Mouse (Mus musculus) heart, postnatal 36 days (tissue): ENCODE results near the gene Hoxd4. TPM values are rescaled to one million over a fixed set of nuclear protein-coding genes. Genes with fewer than 3 reads are reported as not detected.

Experiments used
- DNase-seq, 2 experiments: peaks; one replicate each; pipeline ENCODE4 v3.0.0; 2021 to 2022
- intact Hi-C: fragments of 180-260 bp; cut with DNase I; formaldehyde crosslinking; loops from one replicate; pipeline ENCODE4 v1.15.1; 2025
- total RNA-seq, 2 experiments: library from RNA; stranded (reverse); gene quantifications; 2 replicates each; pipeline ENCODE4 v1.2.3; 2021

Hoxd4 gene
- total RNA-seq, 2 experiments from 2014 or later, result 0.19 to 0.28 TPM

DNA sequence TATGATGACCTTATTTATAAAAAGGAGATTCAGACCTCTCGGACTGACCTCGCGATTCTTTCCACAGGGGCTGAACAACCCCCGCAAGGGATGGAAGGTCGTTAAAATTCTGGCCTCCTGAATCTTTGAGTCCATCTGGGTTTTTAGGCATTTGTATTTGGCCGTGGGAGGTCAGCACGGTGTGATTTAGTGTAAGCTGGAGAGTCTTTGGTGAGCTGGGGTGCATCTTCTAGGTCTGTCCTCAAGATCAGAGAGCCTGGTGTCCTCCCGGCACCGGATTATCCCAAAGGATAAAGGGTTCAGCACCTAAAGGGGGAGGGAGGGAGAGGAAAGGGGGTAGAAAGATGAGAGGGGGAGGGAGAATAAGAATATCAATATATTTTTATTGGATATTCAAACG is 8.4 kb upstream of the Hoxd4 start:
- no peak for DNase-seq
- intact Hi-C loops, result loop anchor here (2.0 to 10.0 kb wide), 5 partner anchors 259 to 1081 kb away; no protein-coding TSS in a partner anchor

GRCm38 (mm10) chr2:74703720-74704392 is 7.9 kb upstream of the Hoxd4 start:
- intact Hi-C loops, result loop anchor here (2.0 to 10.0 kb wide), 5 partner anchors 258 to 1081 kb away; no protein-coding TSS in a partner anchor
- DNase-seq, result no peak

DNA sequence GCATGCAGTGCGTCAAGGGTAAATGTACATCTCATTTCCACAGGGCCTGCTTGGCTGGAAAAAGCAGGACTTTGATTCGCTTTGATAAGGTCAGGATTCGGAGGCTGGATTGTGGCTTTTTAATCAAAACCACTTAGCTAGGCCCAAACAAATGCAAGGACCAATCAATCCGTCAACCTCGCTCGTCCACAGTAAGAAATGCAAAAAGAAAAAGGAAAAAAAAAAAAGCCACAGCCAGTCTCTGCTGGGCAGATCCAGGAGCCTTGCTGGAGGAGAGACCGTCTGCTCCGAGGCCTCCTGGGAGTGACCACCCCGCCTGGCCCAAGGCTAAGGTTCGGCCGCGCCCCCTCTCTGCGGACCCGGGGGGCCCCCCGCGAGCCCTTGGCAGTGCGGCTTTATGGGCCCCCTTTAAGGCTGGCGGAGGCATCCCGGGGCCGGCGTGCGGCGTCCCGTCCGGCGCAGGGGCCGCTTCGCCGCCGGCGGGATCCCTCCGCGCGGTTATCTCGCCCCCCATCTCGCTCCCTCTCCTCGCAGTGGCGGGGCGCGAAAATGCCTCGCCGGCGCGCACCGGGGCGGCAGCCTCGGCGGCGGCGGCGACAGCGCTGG is 7.2 kb upstream of the Hoxd4 start, which contains the start of gene Hoxd8:
Hoxd8 (plus strand) TSS at position 223 of the 606 bp plus-strand sequence.
- intact Hi-C loops, result loop anchor here (5.0 to 10.0 kb wide), 4 partner anchors 258 to 1080 kb away; no protein-coding TSS in a partner anchor
- DNase-seq, result no peak

DNA sequence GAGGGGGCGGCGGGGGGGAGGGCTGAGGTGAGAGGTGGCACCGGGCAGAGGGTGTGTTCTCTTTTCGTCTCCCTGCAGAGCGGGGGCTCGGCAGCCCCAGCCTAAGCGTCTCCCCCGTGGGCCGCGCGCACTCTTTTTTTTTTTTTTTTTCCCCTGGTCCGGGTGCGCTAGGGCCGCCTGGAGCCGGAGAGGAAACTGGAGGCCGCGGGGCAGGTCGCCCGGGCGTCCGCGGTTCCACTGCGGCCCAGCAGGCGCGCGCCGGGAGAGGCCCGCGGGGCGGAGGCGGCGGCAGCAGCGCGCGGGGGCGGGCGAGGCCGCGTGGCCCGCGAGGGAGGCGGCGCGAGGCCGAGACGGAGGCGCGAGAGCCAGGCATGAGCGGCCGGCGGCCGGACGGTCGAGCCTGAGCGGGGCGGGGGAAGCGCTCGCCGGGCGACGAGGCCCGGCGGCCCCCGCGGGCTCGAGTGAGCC is 6.7 kb upstream of the Hoxd4 start:
- no peak for DNase-seq
- intact Hi-C loops, result loop anchor here (5.0 to 10.0 kb wide), 4 partner anchors 257 to 1080 kb away; no protein-coding TSS in a partner anchor

DNA sequence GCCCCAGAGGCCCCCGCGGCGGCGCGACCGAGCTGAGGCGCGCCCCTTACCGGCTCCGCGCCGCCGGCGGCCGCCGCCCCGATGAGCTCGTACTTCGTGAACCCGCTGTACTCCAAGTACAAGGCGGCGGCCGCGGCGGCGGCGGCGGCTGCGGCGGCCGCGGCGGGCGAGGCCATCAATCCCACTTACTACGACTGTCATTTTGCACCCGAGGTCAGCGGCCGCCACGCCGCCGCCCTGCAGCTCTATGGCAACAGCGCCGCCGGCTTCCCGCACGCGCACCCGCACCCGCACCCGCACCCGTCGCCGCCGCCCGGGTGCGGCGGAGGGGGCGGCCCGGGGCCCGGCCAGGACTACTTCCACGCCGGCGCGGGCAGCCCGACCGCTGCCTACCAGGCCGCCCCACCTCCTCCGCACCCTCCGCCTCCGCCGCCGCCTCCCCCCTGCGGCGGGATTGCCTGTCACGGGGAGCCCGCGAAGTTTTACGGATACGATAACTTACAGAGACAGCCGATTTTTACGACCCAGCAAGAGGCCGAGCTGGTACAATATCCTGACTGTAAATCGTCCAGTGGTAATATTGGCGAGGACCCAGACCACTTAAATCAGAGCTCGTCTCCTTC is 6.2 kb upstream of the Hoxd4 start:
- intact Hi-C loops, result loop anchor here (10.0 kb wide), 2 partner anchors 539 to 1079 kb away; no protein-coding TSS in a partner anchor
- DNase-seq, result no peak

- DNase-seq, result no peak
- intact Hi-C loops, result loop anchor here (10.0 kb wide), 2 partner anchors 538 to 1078 kb away; no protein-coding TSS in a partner anchor
Measured at GRCm38 (mm10) chr2:74706393-74706960, 5.3 kb upstream of the Hoxd4 start.

DNA sequence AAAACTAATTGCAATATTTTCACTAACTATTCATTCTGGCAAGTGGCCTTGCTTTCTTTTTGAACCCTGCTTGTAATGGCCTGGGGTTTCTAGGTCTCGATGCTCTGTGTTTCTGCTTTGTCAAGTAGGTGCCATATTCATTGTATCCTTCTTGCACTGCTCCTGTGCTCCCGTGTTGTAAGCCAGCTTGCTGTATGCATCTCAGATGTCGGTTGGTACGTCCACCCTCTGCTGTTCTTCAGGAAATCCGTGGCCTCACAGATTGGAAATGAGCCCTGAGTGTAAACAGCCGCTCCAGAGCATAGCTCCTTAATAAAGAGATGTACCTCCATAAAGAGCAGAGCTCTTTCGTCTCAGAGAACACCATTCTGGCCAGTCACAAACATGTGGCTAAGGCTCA is 4.1 kb upstream of the Hoxd4 start:
- intact Hi-C loops, result loop anchor here (10.0 kb wide), 2 partner anchors 537 to 1077 kb away; no protein-coding TSS in a partner anchor
- no peak for DNase-seq

DNA sequence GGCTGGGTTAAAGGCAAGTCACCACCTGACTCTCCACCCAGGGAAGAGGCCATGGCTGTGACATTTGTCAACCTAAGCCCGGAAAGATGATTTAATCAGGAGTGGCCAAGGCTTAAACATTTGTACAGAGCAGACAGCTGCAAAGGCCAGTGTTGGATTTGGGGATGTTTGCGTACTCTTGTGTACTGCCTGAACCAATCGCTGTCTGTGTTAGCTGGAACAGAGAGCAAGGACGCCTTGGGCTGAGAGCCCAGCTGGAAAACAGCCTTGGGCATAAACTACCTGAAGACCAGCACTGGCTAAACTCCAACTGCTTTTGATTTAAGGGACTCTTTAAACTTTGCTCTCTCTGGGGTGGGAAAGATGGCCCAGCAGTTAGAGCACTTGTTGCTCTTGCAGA is 3.1 kb upstream of the Hoxd4 start:
- DNase-seq, result no peak
- intact Hi-C loops, result loop anchor here (10.0 kb wide), 2 partner anchors 536 to 1076 kb away; no protein-coding TSS in a partner anchor

DNA sequence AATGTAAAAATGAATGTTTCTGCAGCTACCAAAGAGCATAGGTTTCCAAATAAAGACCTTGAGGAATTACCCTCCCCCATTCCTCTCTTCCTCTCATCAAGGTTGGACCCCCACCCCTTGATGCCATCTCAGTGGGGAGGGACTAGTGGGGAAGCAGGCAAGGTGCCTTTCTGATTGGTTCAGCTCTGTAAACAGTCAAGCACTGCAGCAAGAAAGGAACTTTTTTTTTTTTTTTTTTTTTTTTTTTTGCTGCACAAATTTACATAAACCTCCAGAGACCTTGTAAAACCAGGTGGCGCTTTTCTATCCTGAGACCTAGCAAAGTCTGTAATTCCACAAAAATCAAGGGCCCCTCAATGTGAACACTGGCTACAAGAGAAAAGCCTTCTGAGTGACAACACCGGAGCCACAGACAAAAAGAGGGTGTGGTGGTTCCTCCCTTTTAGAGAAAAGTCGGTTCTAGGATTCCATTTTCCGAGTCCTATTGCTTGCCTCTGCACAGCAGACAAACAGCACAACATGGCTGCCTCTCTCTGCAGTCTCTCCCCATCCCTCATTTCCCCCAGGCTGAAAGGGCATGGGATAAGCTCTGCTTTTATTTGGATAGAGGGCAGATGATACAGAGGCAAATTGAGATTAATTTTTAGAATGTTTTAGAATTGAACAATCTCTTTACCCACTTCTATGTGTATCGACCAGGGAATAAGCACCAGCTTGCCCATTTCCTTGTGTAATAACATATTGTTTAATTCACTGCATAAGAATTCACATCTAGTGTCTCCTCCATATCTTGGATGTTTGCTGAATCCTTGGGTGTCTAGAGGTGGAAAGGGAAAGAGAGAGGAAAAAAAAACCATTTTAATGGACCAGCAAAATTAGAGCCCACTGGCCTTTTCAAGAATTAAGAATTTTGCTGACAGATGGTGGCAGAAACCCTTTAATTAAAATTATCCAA is 2.0 kb upstream of the Hoxd4 start:
- intact Hi-C loops, result loop anchor here (10.0 kb wide), 2 partner anchors 535 to 1075 kb away; no protein-coding TSS in a partner anchor
- no peak for DNase-seq

DNA sequence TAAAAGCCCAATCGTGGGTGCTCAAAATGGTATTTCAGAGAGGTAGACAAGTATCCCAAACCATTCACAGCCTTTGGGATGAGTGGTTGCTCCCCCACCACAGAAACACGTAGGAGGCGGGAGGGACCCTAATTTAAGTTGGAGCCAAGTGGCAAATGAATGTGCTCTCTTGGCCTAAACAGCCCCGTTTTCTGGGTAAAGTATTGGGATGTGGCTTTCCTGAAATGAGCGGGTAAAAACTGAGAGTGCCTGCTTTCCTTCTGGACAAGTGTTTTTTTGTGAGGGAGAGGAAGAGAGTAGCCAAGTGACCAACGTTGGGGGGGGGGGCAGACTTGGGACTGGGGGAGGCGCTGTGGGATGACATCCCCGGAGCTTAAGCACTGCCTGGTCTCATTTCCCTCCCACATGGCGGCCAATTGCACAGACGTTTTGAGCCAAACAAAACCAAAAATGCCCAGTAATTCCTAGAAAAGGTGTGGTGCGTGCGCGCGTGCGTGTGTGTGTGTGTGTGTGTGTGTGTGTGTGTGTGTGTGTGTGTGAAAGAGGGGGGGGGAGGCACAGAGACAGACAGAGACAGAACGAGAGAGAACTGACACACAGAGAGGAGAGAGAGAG is 693 bp upstream of the Hoxd4 start:
- DNase-seq, result no peak
- intact Hi-C loops, result no loop called here

- no peak for DNase-seq
- intact Hi-C loops, result no loop called here
Measured at GRCm38 (mm10) chr2:74713239-74714150, 1.8 kb downstream of the Hoxd4 start.

DNA sequence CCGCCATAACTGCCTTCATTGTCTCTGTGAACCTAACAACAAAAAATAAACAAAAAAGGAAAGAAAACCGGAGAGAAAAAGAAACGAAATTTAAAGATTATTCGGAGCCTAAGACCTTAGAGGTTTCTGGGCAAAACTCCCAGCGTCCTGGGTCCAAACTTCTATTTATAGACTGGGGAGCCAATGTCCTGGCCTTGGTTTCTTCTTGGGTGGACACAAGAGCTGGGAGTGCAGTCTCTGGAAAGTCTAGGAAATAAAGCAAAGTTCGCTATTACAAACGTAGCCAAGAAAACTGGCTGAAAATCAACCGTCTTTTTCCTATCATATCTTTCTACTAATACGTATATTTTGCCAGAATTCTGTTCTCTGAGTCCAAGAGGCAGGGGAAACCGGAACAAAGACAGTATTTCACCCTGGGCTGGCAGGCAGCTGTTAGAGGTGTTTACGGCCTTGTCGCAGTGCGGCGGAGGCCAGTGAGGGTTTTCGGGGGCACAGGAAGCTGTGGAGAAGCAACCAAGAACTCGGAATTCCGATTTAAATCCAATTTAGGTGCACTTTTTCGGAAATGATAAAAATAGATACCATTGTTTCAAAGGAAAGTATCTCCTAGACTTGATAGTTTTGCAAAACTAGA is 2.5 kb downstream of the Hoxd4 start:
- intact Hi-C loops, result no loop called here
- DNase-seq, result no peak

GRCm38 (mm10) chr2:74714881-74715280 is 3.2 kb downstream of the Hoxd4 start:
- no peak for DNase-seq
- intact Hi-C loops, result loop anchor here (1.0 to 5.0 kb wide), 5 partner anchors 107 to 877 kb away; no protein-coding TSS in a partner anchor

GRCm38 (mm10) chr2:74715504-74716241 is 3.9 kb downstream of the Hoxd4 start:
- intact Hi-C loops, result loop anchor here (1.0 to 5.0 kb wide), 5 partner anchors 107 to 877 kb away; no protein-coding TSS in a partner anchor

GRCm38 (mm10) chr2:74720384-74720783 is 8.7 kb downstream of the Hoxd4 start:
- intact Hi-C loops, result no loop called here
- no peak for DNase-seq

More at GRCm38 (mm10) chr2:74715504-74716241, 3.9 kb downstream of the Hoxd4 start:
- DNase-seq, result peak; percentile 83 to 89

GRCm38 (mm10) chr2:74720955-74721491 is 9.3 kb downstream of the Hoxd4 start:
- no peak for DNase-seq

More at GRCm38 (mm10) chr2:74720955-74721491, 9.3 kb downstream of the Hoxd4 start:
- intact Hi-C loops, result no loop called here
